Mouse (Mus musculus) limb, embryonic 11.5 days (tissue): Measurements from ENCODE around the gene Gm5460. TPM values are rescaled to one million over a fixed set of nuclear protein-coding genes. Genes with fewer than 3 reads are reported as not detected.

ENCODE experiments used
- ATAC-seq: fragments of 200-750 bp; cut with Nextera tagmentation; 2 replicates; pipeline ENCODE4 v1.8.0; 2017; ENCODE audit warnings: low read depth; ENCODE audit not compliant: insufficient number of reproducible peaks, low FRiP score, low TSS enrichment
- DNase-seq: peaks from one replicate; pipeline ENCODE4 v3.0.0-alpha.2; 2015; ENCODE audit warnings: low spot score
- H3K27ac ChIP-seq: fragments of 300-500 bp; sonication (generic); replicated peaks from 2 replicates; pipeline ENCODE4 v1.5.1; 2014; ENCODE audit warnings: low read depth, mild to moderate bottlenecking, low read length
- H3K27me3 ChIP-seq: fragments of 300-500 bp; sonication (generic); 2 replicates; pipeline ENCODE4 v1.6.1; 2014; ENCODE audit warnings: mild to moderate bottlenecking, low read length, mixed read lengths; ENCODE audit not compliant: control insufficient read depth, insufficient read depth
- H3K36me3 ChIP-seq: fragments of 300-500 bp; sonication (generic); 2 replicates; pipeline ENCODE4 v1.6.1; 2014; ENCODE audit warnings: mild to moderate bottlenecking, low read length, moderate library complexity, mixed read lengths; ENCODE audit not compliant: control insufficient read depth, insufficient read depth
- H3K4me1 ChIP-seq: fragments of 300-500 bp; sonication (generic); 2 replicates; pipeline ENCODE4 v1.6.1; 2014; ENCODE audit warnings: low read length, mixed read lengths; ENCODE audit not compliant: control insufficient read depth, insufficient read depth
- H3K4me2 ChIP-seq: fragments of 300-500 bp; sonication (generic); 2 replicates; pipeline ENCODE4 v1.6.1; 2014; ENCODE audit warnings: low read depth, mild to moderate bottlenecking, moderate library complexity; ENCODE audit not compliant: severe bottlenecking
- H3K4me3 ChIP-seq: fragments of 300-500 bp; sonication (generic); 2 replicates; pipeline ENCODE4 v1.5.1; 2014; ENCODE audit warnings: low read depth, low read length
- H3K9ac ChIP-seq: fragments of 300-500 bp; sonication (generic); 2 replicates; pipeline ENCODE4 v1.6.1; 2014; ENCODE audit warnings: mild to moderate bottlenecking, low read length
- H3K9me3 ChIP-seq: fragments of 300-500 bp; sonication (generic); 2 replicates; pipeline ENCODE4 v1.6.1; 2016; ENCODE audit warnings: low read length; ENCODE audit not compliant: control insufficient read depth
- WGBS: fragments of 180-500 bp; shearing (Covaris S2); extraction: QIAGEN DNeasy Blood & Tissue Kit; methylation state at CpG from one replicate; pipeline ENCODE4 v1.1.7; 2014; 5-methylcytosine and 5-hydroxymethylcytosine counted together
- polyA plus RNA-seq: library from polyadenylated mRNA; unstranded; fragments of >200 nt; fragmentation: Nextera tagmentation; extraction: Ambion mirVana; gene quantifications from 2 replicates; pipeline ENCODE4 v1.2.1, GENCODE M21; 2014

Gene Gm5460
- polyA plus RNA-seq, 1 experiment from 2014 or later, result not detected

DNA sequence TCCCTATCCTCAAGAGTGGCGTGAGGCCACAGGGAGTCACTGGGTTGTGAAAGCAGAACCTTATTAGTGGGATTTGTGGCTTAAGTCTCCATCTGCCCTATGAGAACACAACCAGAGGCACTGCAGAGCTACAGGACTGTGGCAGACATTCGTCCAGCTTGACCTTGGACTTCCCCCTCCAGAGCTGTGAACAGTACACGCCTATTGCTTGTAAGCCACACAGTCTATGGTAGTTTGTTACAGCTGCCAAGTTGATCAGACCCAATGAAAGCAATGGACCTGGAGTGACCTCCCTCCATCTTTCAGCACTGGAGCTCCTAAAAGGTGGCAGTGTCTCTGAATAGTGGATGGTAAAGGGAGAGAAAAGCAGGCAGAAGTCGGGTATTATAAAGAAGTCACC, 61.7 kb downstream of the Gm5460 start:
- no peak overlapping the region for H3K9ac ChIP-seq
- H3K4me3 ChIP-seq, result no peak overlapping the region
- H3K4me1 ChIP-seq, result no peaks in the 10 kb centered on the region
- no peak for DNase-seq
- WGBS, result 75% methylated on average over 4 of the region's 4 CpGs
- no peaks in the 10 kb centered on the region for H3K36me3 ChIP-seq
- no peak overlapping the region for H3K27ac ChIP-seq
- no peak overlapping the region for H3K4me2 ChIP-seq
- no peaks in the 10 kb centered on the region for H3K9me3 ChIP-seq
- ATAC-seq, result no peak
- H3K27me3 ChIP-seq, result no peaks in the 10 kb centered on the region

DNA sequence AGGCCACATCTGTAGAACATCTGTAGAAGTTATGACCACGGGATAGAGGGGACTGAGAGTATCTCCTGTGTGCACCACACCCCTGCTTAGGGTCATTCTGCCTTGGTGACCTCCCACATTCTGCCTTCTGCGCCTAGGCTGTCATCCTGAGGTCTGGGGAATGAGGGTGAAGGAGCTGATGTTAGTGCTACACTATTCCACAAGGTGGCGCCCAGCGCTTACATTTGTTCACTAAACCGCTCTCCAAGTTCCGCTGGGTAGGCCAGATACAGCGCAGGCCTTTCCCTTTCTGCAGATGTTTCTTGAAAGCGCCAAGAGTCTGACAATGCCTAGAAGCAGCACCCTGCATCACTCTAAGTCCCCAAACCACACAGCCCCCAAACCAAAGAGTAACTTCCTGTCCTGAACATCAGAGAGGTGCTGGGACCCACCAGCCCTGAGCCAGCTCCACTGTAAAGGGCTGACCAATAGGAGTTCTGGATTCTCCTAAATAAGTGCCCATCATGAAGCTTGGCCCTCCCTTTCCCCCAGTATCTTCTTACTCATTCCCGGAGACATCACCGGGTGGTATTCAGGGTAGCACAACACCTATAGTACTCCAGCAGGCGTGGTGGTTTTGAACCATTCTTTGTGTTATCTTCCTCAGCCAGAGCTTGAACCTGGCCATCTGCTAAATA, 63.9 kb downstream of the Gm5460 start:
- H3K36me3 ChIP-seq, result no peaks in the 10 kb centered on the region
- no peaks in the 10 kb centered on the region for H3K9me3 ChIP-seq
- H3K4me2 ChIP-seq, result no peak overlapping the region
- no peaks in the 10 kb centered on the region for H3K27me3 ChIP-seq
- DNase-seq (peak; percentile 89), ATAC-seq (peak; percentile 47; the same call in 1 of the 2 replicates)
- H3K4me3 ChIP-seq, result no peak overlapping the region
- H3K4me1 ChIP-seq, result no peaks in the 10 kb centered on the region
- WGBS, result 11% methylated on average over 11 of the region's 11 CpGs
- no peak overlapping the region for H3K9ac ChIP-seq
- no peak overlapping the region for H3K27ac ChIP-seq

DNA sequence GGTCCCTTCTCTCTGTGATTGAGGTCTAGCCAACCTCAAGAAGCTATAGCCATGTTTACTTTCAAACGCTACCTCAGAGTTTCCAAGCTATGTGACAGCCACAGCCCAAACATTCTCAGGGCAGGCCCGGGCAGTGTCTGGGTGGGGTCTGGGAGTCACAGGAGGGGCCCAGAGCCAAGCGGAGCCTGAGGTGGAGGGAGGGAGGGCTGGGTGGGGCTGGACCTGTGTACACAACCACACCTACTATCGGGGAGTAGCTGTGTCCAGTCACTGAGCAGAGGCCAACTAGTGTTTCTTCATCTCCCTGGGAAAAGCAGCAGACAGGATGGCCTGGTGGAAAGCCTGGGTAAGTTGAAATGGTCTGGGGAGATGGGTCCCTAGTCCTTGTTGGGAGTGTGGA, 69.2 kb downstream of the Gm5460 start, which contains the start of gene Anxa8:
TSS of gene Anxa8 (plus strand) at position 251 of the 400 bp plus-strand sequence.
- no peaks in the 10 kb centered on the region for H3K4me1 ChIP-seq
- no peaks in the 10 kb centered on the region for H3K36me3 ChIP-seq
- ATAC-seq (no peak), DNase-seq (no peak)
- no peaks in the 10 kb centered on the region for H3K9me3 ChIP-seq
- H3K4me3 ChIP-seq, result no peak within 1 kb of the TSS
- H3K27ac ChIP-seq, result no peak within 1 kb of the TSS
- H3K9ac ChIP-seq, result no peak within 1 kb of the TSS
- 59% methylated on average over 4 of the region's 4 CpGs for WGBS
- H3K4me2 ChIP-seq, result no peak within 1 kb of the TSS
- H3K27me3 ChIP-seq, result no peaks in the 10 kb centered on the region

DNA sequence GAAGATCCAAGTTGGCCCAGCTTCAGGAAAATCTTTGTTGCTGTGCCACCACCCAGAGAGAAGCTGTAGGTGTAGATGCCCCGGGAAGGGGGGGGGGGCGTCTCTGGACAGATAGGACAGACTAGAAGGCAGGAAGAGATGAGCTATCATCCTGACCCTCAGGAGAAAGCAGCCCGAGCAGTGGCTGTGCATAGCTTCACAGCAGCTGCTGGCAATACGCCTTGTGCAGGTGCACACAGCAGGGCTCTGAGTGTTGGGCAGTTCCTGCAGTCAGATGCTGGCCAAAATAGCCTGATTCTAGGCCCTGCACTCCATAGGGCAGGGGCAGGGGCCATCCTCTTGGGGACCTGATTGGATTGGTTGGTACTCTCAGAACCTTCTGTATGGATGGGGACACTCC, 70.2 kb downstream of the Gm5460 start:
- H3K4me2 ChIP-seq, result no peak overlapping the region
- no peaks in the 10 kb centered on the region for H3K4me1 ChIP-seq
- no peak for DNase-seq
- H3K27ac ChIP-seq, result no peak overlapping the region
- WGBS, result 77% methylated on average over 4 of the region's 4 CpGs
- no peak for ATAC-seq
- no peak overlapping the region for H3K9ac ChIP-seq
- H3K9me3 ChIP-seq, result no peaks in the 10 kb centered on the region
- no peaks in the 10 kb centered on the region for H3K36me3 ChIP-seq
- no peak overlapping the region for H3K4me3 ChIP-seq
- H3K27me3 ChIP-seq, result no peaks in the 10 kb centered on the region

DNA sequence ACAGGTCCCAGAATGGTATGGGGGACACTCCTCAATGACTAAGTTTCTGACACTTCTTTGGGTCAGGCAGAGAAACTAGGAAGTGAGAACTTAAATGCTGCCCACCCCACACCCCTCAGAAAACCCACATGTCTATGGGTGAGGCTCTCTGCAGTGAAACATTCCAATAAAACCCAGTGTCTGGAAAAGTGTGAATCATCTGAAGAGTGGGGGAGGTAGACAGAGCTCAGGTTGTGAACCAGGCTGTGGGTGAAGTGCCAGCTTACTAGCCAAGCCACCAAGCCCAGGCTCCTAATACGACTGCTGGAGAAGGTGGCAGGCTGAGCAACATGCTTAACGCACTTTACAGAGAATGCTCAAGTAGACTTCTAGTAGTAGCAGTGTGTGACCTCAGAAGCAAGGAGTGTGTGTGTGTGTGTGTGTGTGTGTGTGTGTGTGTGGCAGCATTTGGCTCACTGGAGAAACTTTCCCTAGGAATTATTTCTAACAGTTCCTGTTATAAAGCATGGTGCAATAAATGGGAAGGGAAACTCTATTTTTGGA, 71.4 kb downstream of the Gm5460 start:
- no peaks in the 10 kb centered on the region for H3K4me1 ChIP-seq
- no peaks in the 10 kb centered on the region for H3K36me3 ChIP-seq
- 83% methylated on average over 2 of the region's 2 CpGs for WGBS
- no peak overlapping the region for H3K4me2 ChIP-seq
- no peaks in the 10 kb centered on the region for H3K9me3 ChIP-seq
- H3K9ac ChIP-seq, result no peak overlapping the region
- H3K27ac ChIP-seq, result no peak overlapping the region
- no peak for ATAC-seq
- H3K4me3 ChIP-seq, result no peak overlapping the region
- no peak for DNase-seq
- no peaks in the 10 kb centered on the region for H3K27me3 ChIP-seq

DNA sequence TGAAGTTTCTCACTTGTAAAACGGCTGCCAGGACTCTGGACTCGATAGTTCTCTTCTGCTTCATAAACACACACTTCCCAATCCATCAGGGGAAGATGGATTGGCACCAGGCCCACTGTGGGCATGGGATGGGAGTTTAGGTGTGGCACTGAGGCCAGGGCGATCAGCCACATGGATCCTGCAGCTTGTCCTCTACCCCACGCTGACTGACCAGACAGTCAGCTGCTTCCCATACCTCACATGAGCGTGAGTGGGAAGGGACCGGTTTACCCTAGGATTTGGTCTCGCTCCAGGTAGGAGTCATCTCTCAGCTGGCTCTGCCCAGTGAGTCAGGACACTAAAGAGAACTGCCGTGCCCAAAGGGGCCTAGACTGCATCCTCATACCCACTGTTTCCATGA, 73.2 kb downstream of the Gm5460 start:
- Histone ChIP-seq H3K4me2 (no peak overlapping the region), H3K4me1 (no peaks in the 10 kb centered on the region), H3K9me3 (no peaks in the 10 kb centered on the region), H3K27me3 (no peaks in the 10 kb centered on the region), H3K36me3 (no peaks in the 10 kb centered on the region), H3K4me3 (no peak overlapping the region), H3K27ac (no peak overlapping the region), H3K9ac (no peak overlapping the region)
- ATAC-seq, result no peak
- no peak for DNase-seq
- 88% methylated on average over 8 of the region's 8 CpGs for WGBS

DNA sequence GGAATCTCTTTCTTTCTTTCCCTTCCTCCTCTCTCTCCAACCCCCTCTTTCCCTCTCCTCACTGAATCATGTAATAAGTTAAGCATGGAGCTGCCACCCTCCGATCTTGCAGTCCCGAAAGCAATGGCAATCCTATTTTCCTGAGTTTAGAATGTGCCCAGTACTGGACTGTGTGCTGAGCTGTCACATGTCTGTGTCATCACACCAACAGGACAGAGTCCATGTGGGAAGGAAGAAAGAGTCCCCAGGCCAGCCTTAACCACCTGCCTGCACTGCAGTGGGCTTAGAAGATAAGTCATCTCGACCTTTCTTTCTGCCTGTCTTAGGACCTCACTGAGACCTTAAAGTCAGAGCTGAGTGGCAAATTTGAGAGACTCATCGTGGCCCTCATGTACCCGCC, 74.9 kb downstream of the Gm5460 start:
- Histone ChIP-seq H3K4me1 (no peaks in the 10 kb centered on the region), H3K9ac (no peak overlapping the region), H3K9me3 (no peaks in the 10 kb centered on the region), H3K4me3 (no peak overlapping the region), H3K4me2 (no peak overlapping the region), H3K27me3 (no peaks in the 10 kb centered on the region), H3K36me3 (no peaks in the 10 kb centered on the region), H3K27ac (no peak overlapping the region)
- ATAC-seq (no peak), DNase-seq (no peak)
- WGBS, result 90% methylated on average over 5 of the region's 5 CpGs

DNA sequence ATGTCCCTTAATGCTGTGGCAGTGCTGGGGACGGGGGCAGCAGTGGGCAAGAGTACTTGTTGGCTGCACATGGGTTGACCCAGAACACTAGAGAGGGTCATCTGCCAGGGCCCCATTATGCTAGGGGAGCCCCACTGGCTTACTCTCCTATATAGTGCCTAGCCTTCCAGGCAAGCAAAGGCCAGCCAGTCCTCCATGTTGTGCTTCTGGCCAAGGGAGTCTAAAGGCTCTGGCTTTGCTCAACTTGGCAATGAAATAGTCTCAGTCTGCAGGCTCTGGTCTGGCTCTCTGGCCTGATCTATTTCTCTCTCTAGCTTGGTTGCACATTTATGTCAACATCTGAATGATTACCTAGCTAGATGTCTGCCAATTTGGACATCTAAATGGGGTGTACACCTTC, 76.3 kb downstream of the Gm5460 start:
- WGBS, result 95% methylated on average over 1 of the region's 1 CpGs
- DNase-seq, result no peak
- ATAC-seq, result no peak
- Histone ChIP-seq H3K36me3 (no peaks in the 10 kb centered on the region), H3K4me1 (no peaks in the 10 kb centered on the region), H3K4me3 (no peak overlapping the region), H3K9me3 (no peaks in the 10 kb centered on the region), H3K27ac (no peak overlapping the region), H3K4me2 (no peak overlapping the region), H3K27me3 (no peaks in the 10 kb centered on the region), H3K9ac (no peak overlapping the region)

DNA sequence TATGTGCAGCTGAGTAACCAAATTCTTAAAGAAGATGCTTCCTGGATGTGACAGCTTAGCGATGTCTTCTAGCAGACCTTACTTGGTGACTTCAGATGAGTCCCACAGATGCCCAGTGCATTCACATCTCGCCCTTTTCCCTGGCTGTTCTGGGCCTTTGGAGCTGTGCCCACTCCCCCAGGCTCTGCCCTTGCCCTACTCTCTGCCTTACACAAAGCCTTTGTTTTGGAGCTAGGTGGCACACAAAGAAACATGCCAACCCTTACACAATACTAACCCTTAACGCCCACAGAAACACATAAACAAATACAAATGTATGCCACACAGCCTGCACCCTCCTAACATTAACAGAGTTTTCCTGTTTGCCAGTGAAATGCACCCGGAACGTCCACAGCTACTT, 79.6 kb downstream of the Gm5460 start:
- Histone ChIP-seq H3K9ac (no peak overlapping the region), H3K27ac (no peak overlapping the region), H3K36me3 (no peaks in the 10 kb centered on the region), H3K4me3 (no peak overlapping the region), H3K9me3 (no peaks in the 10 kb centered on the region), H3K27me3 (no peaks in the 10 kb centered on the region), H3K4me2 (no peak overlapping the region), H3K4me1 (no peaks in the 10 kb centered on the region)
- WGBS, result 86% methylated on average over 5 of the region's 5 CpGs
- DNase-seq (no peak), ATAC-seq (no peak)
